Mouse (Mus musculus) ovary, postnatal 36 days (tissue): Measurements from ENCODE around the gene Fkbp10.

ENCODE experiments used
- DNase-seq: peaks from one replicate; pipeline ENCODE4 v3.0.0; 2022; ENCODE audit warnings: low spot score, mixed read lengths

The Fkbp10 gene

DNA sequence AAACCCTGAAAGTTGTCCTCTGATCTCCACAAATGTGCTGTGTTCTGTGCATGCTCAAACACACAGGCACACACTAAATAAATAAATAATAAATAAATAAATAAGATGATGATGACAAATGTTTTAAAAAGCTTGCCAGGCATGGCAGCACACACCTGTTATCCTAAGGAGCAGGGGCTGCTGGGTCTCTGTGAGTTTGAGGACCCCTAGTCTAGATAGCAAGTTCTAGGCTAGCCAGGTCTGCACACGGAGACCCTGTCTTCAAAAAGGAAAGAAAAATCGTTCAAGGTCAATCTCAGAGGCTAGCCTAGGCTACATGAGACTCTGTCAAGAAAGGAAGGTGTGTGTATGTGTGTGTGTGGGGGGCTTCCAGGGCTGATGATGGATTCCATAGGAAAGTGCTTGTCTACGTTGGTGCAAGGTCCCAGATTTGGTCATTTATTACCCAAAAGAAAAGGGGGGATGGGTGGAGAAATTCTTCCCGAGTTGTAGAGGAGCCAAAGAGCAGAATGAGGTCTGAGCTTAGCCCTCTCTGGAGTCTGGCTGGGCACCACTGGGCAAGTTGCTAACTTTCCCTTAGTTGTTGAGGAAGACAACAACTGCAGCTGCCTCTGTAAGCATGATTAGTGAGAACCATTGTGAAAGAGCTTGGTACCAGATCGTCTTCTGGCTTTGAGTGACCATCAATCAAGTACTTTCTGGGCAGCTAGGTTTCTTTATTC is 21.0 kb upstream of the Fkbp10 start:
- no peak for DNase-seq

DNA sequence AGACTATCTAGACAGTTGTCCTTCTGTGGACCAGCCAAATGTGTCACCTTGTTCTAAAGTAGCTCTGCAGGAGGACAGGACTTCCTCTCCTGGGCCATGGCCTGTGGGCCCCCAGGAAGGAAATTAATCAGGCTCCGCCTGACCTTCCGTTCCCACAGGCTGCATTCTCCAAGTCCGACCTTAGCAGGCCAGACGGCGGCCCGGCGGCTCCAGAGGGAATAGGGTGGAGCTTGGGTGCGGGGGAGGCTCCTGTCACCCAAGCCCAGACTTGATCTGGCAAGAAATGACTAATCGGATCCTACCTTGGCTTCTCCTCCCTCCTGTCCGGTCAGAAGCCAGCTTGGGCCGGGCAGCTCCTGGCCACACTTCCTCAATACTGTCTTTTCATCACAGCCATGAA is 20.3 kb upstream of the Fkbp10 start:
- DNase-seq = peak; percentile 69

DNA sequence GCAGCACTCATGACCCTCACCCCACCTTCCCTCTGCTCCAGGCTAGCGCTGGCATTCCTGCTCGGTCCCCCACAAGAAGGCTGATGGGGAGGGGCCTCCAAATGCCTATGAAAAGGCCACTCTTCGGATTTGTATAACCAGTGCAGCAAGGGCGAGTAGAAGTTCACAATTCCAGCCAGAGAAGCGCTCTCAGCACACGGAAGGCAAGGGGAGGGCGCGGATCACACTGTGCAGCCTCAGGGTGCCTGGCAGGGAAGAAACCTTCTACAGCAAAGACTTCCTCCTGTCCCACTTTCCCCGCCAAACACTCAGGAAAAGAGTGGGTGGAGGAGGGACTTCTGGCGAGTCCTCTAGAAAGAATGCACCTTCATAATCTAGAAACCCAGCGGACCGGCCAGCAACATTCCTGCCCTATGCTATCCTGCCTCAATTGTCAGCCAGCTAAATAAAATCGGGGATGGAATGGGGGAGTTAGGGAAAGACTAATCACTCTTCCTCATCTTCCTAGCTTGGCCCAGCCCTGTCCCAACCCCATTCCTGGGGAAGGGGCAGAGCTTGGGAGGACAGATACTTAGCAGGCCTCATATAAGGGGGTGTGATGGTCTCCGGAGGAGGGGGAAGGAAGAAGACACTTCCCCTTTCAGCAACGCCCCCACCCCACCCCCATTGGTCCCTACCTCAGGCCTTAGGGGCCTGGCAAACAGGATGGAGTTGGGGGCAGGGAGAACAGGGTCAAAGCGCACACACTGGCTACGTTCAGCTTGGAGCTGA is 19.5 kb upstream of the Fkbp10 start:
- no peak for DNase-seq

DNA sequence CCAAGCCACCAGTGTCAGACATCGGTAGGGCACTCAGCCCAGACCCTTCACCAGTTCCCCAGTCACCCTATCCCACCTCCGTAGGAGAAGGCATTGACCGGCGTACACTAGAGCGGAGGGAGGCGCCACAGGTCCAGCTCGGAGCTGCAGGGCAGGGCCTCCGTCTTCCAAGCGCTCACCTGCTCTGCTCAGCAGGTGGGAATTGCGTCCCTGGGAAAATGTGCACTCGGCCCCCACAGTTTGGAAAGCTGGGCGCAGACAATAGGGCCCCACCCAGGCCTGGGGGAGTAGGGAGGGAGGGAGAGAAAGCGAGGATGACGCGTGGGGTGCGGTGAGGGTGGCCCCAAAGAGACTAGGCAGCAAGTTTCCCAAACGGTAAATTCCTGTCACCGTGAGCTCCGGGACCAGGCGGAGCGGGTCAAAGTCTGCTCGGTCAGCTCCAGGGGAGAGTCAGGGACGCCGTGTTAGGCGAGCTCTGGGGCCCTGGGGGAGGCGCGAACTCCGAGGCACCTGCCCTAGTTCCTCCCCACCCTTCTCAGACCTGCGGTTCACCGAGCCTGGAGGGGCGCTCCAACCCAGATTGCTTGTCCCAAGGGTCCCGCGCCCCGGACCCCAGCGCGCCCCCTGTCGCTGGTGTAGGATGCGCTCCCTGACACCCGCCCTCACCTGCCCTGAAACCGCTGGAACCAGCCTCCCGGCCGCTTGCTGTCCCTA is 18.5 kb upstream of the Fkbp10 start:
- no peak for DNase-seq

DNA sequence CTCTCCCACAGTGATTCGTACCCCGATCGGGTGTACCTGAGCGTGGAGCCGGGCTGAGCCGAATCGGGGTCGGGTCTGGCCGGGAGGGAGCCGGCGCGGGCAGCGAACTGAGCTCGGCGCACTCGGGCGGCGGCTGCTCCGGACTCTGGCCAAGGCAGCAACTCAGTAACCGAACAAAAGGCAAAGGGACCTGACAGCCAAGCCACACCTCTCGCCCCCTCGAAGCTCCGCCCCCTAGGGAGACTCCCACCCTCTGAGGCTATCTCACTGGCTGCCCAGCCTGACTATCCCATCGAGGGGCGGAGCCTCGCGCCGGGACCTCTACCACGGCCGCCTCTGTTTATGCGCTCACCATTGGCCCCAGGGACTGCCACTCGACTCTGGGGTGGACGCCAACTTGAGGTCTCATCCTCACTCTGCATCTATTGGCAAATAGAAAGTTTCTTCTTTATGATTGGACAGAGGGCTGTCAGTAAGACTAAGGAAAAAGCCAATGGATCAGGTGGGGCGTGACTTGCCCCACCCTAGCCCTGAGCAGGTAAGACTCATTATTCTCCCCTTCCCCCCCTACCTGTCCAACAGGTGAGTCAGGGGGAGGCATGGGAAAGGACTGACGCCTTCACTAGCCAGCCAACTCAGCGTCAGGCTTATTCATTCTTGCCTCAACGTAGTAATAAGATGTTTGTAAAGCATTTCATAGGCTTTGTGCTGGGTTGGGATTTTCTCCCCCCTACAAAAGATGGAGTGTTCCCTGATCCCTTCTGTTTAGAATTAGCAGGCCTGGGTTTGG is 17.7 kb upstream of the Fkbp10 start, which contains the start of gene Jup:
Jup (minus strand) TSS at position 164 of the 790 bp plus-strand sequence.
- DNase-seq = peak; percentile 100

DNA sequence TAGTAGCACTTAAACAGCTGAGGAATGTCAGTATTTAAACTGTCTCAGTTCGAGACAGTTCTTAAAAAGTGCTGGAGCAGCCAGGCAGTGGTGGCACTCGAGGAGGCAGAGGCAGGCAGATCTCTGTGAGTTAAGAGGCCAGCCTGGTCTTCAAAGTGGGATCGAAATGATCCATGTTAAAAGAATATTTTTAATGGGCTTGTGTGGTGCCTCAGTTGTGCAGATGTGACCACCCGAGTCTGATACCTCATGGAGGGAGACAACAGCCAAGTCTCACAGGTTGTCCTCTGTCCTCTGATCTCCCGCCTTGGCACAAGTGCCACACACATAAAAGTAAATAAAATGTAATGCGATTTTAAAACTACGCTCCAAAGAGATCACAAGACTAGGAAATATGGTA is 17.0 kb upstream of the Fkbp10 start:
- no peak for DNase-seq

DNA sequence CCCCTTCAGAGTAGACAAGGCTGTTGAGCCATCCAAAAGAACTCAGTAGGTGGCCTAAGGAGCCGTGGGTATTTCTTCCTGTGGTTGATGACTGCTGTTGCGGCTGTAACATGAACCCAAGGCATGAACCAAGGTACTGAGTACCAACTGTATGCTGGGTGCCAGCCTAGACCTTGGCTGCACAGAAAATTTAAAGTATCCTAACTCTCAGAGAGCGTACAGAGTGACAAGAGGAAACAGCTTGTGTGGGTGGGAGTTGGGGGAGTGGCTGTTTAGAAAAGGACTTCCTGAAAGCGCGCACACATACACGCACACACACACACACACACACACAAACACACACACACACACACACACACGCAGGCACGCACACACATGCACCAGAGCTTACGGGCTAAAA is 16.2 kb upstream of the Fkbp10 start:
- DNase-seq = no peak

DNA sequence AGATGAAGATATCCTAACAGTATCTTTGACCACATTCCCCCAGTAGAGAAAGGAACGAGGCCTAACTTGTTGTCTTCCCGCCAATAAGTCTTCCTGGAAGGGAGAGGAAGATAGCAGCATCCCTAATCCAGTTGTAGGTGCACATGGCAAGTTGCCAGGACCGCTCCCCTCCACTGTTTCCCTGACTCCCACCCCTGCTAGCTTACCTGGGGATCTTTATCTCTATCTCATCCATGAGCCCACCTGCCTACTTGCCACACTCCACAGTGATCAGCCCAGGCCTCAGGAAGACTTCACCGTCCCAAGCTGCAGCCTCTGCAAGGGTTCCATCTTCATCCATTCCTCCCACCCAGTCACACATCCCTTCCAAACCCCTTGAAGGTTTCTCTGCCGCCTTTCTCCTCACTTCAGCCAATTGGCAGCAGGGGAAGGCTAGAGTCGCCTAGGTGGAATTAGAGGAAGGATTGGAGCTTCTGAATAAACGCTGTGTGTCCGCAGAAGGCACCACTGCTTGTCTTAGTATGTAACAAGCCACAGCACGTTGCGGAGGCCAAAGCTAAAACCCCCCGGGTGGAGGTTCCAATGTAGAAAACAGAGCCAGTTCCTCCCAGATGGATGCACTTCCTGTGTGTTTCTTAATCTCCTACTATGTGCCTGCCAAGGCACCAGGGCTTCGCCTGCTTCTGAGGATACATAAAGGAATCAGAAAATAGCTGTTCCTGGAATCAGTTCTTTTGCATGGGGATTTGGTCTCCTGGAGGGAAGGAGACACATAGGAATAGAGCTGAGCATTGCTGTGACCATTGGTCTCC is 15.6 kb upstream of the Fkbp10 start:
- no peak for DNase-seq

DNA sequence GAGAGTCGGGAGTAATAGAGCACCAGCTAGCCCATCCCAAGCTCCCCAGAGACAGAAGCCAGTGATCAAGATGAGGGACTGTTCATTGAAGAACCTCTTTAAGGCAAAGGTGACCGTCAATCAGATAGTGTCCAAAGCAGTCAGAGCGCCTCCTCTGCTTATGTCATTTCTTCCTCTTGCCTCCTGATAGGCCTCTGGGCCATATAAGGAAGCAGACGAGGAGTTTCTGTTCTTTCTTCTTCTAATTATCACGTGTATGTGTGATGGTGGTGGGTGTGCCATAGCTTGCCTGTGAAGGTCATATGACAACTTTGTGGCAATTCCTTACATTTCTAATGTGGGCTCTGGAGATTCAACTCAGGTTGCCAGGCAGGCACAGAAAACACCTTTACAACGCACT is 14.7 kb upstream of the Fkbp10 start:
- DNase-seq = no peak

DNA sequence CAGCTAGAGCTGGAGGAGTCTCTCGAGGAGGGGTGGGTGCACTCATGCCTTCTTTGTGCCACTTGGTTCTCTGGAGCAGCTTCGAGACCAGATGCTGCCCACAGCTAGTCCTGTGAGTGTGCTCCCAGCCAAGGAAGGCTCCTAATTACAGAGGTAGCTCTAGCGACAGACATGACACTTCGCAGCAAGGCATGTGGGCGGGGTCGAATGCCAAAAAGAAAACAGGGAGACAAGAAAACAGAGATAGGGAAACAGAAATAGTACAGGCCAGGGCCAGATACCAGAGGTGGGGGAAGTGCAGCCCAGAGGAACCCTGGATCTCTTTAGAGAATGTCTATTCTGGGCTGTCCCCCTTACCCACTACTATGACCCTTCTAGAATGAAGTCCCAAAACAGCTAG is 13.3 kb upstream of the Fkbp10 start:
- peak; percentile 55 for DNase-seq

DNA sequence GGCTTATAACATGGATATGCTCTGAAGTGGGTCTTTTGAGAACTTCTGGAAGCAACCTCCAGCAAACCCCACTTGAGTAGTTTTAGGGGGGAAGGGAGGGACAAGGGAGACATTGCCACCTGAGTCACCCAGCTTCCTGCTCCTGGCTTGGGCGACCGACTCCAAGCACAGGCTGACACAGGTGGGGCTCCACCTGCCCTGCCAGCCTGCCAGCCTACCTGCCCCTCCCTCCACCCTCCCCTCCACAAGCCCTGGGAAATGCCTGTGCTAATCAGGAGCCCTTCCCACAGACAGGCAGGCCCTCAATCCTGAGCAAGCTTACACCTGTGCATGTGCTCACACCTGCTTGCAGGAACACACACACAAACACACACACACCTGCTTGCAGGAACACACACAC is 12.8 kb upstream of the Fkbp10 start:
- DNase-seq = no peak

DNA sequence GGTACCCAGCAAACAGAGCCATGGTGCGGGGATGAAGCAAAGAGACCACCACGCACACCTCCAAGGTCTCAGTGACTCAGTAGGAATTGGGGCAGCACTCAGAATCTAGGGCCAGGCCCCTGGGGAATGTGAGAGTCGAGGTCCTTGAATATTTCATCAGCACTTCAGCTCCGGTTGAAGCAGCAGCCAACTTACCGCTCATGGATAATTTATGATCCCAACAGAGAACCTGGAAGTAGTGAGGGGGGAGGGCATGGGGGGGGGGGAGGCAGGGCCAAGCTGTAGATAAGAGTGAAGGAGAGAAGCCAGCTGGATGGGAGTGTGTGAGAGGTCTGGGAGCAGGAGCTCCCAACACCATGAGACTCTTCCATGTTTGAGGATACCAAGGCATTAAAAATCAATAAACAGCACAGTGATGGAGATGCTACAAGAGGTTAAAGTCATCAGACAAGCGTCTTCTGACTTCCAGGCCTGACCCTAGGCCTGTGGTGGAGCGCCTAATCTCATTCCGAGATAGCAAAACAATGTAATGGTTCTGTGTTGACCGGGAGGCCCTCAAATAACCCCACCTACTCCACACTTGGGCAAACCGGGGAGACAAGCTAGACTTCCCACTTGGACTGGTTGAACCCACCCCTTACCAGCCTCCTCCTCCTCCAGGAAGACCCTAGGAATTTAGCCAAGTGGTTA is 11.9 kb upstream of the Fkbp10 start:
- DNase-seq = no peak

DNA sequence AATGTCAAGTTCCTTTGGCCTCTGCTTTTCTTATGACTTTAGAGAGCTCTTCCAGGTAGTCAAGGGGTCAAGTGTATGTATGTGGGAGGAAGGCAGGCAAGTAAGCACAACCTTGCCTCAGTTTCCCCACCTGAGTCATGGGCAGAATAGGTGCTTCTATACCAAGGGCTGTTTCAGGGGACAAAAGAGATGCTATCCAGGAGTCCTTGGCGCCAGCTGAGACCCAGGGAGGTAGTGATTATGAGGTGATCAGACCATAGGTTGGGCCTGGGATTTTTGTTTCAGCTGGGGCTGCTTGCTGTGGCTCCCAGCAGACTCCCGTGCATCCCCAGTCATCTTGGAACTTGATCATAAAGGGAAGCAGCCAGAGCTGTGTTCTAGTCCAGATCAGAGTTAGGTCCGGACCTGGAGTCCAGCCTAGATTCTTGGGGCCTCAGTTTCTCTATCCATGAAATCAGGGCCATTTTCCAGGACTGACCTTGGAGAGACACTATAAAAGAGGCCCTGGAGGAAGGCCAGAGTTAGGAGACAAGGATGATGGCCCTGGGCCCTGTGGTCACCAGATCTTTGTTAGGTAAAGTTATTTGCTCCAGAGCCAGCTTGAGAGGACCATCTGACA is 10.9 kb upstream of the Fkbp10 start:
- no peak for DNase-seq

DNA sequence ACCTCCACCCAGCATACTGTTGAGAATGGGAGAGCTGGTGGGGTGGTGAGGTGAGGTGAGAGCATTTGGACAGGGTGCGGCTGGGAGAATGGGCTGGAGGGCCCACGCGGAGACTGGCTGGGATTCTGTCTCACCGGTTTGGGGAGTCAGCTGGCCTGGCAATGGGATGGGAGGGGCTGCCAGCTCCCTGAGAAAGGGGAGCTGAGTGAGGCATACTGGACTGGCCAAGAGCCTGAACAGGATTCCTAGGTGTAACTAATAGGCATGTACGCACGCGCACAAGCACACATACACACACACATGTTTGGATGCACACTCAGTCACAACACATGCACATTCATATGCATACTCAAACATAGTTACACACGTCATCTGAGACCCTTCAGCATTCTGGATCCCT is 9.2 kb upstream of the Fkbp10 start:
- no peak for DNase-seq

DNA sequence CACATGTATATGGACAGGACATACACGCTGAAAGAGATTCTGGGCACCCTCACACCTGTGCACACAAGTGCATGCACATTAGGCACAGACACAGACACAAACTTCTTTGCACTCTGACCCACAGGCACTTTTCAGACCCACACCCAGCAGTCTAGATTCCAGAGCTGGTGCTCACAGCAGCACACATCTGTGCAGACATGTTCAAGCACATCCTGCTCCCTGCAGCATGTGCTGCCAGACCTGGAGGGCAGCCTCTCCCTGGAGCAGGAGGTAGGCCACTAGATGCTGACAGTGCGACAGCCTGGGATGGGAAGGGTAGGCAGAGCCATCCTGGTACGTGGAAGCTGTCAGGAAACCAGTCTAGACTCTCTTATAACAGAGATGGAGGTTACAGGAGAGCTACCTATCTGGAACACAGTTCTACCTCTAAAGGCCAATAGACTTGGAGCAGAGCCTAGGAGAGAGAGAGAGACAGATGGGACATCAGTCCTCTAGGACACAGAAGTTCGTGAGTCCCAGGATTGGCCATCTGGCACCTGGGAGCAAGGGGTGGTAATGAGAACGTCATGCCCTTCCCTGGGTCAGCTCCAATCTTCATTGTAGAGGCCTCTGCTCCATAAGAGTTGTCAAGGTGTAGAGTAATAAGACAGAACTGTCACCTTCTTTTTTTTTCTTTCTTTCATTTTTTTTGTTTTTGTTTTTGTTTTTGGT is 8.3 kb upstream of the Fkbp10 start:
- no peak for DNase-seq

DNA sequence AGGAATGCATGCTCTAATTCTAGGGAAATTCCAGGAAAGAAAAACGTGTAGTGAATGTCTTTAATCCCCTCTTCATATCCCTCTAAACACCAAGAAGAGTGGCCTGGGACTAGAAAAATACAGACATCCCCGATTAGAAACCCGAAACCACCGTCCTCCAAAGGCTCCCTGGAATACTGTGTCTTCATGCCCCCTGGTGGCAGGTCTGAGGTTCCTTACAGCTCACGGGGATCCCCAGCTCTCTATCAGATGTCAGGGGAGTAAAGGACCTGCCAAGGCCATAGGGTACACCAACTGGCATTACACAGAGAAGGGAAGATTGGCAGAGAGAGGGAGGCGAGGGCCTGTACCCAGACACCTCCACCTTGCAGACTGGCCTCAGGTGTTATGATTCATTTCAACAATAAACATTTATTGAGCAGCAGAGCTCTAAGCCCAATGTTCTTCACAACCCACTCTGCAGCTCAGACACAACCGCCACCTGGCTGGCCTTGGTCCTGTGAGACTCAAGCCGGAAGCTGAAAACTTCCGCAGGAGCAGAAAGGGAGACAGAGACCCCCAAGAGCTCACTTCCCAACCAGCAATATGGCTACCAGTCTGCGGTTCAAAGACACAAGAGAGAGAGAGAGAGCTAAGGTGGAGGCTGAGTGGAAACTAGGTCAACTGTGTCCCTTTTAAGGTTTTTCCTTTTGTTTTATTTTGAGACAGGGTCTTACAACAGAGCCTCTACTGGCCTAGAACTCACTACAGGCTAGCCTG is 7.2 kb upstream of the Fkbp10 start:
- DNase-seq = peak; percentile 62

DNA sequence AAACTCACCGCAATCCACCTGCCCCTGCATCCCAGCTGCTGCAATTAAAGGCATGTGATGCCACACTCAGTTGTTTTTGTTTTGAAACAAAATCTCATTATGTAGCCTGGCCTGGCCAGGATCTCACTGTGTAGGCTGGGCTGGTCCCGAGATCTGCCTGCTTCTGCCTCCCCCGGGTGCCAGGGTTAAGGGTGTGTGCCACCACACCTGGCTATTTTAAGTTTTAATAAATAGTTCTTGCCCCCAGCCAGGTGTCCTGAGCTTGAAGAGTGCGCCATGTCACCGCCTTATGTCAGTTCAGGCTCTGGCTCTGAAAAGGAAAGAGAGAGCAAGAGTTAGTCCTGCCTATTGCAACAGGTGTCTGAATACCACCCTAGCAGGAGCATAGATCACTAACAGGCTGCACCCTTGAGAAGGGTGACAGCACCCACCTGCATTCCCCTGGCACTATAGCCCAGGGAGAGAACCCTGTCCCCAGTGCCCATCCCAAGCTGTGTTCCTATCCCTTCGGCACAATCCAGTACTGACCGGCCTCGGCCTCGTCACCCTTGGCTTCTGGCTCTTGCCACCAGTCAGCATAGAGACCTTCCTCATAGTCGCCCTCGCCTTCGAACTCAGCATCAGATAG is 6.5 kb upstream of the Fkbp10 start:
- no peak for DNase-seq

DNA sequence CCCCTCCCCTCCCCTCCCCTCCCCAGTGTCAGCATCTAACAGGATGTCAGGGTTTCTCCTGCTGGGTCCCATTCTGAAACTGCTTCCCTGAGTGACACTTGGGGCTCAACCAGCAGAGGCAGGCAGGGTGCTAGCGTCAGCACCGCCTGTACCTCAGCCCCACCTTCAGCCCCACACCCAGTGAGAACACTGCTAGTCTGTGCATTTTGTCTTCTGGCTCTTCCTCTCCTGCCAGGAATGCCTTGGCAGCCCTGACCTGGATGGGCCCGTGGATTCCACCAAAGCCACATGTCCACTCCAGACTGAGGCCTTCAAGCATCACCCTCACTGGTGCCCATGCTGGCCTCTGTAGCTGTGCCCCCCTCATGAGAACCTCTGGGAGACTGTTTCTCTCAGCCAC is 5.8 kb upstream of the Fkbp10 start:
- DNase-seq = no peak
